Mouse (Mus musculus): ENCODE data around the gene Zfp961. TPM values are rescaled to one million over a fixed set of nuclear protein-coding genes. Genes with fewer than 3 reads are reported as not detected.
A peak's percentile ranks its signal among the peaks of the same experiment; 100 is the strongest.

The Zfp961 gene
- polyA plus RNA-seq, 2 experiments, result 8.4 to 9.2 TPM

- Histone ChIP-seq H3K9me3 (ENCODE audit: control insufficient read depth, low read length) (peaks cover 3% of the 10 kb centered on the region), H3K36me3 (replicated peaks; ENCODE audit: control insufficient read depth, insufficient read depth, low read depth) (peaks cover 30% of the 10 kb centered on the region), H3K4me3 (ENCODE audit: insufficient read depth in 1 of 2, low read depth in 2 of 2, low read length in 2 of 2) (no peak overlapping the region), H3K4me1 (replicated peaks; ENCODE audit: control insufficient read depth in 2 of 2, insufficient read depth in 2 of 2, low read length in 1 of 2) (no peaks in the 10 kb centered on the region), H3K4me2 (ENCODE audit: low read depth) (no peak overlapping the region), H3K27ac (no peak overlapping the region), H3K9ac (replicated peaks) (no peak overlapping the region), H3K27me3 (ENCODE audit: control insufficient read depth, insufficient read depth, low read length) (no peaks in the 10 kb centered on the region)
- TF ChIP-seq EP300 (IDR thresholded peaks at IDR 0.05; ENCODE audit: low read depth) (no peak), CTCF (IDR thresholded peaks at IDR 0.05; ENCODE audit: low read depth) (no peak)
- WGBS (ENCODE audit: insufficient replicate concordance), result 92% methylated on average over 5 of the region's 5 CpGs
- DNase-seq (ENCODE audit: low read depth in 3 of 3, low spot score in 3 of 3) (no peak), ATAC-seq (ENCODE audit: insufficient read depth) (no peak)
These were observed 16.4 kb downstream of the Zfp961 start for GRCm38 (mm10) chr8:71967261-71967660.

GRCm38 (mm10) chr8:71968100-71968499 lies 17.3 kb downstream of the Zfp961 start:
- no peaks in the 10 kb centered on the region for H3K27me3 ChIP-seq (ENCODE audit: control insufficient read depth, insufficient read depth, low read length)
- no peak overlapping the region for H3K9ac ChIP-seq (replicated peaks)
- peaks cover 30% of the 10 kb centered on the region for H3K36me3 ChIP-seq (replicated peaks; ENCODE audit: control insufficient read depth, insufficient read depth, low read depth)
- 85% methylated on average over 6 of the region's 6 CpGs for WGBS (ENCODE audit: insufficient replicate concordance)
- ATAC-seq (ENCODE audit: insufficient read depth), result no peak
- no peak overlapping the region for H3K27ac ChIP-seq
- peaks cover 3% of the 10 kb centered on the region for H3K9me3 ChIP-seq (ENCODE audit: control insufficient read depth, low read length)
- DNase-seq (ENCODE audit: low read depth in 3 of 3, low spot score in 3 of 3), result no peak
- TF ChIP-seq CTCF (IDR thresholded peaks at IDR 0.05; ENCODE audit: low read depth) (no peak), EP300 (IDR thresholded peaks at IDR 0.05; ENCODE audit: low read depth) (no peak)
- H3K4me2 ChIP-seq (ENCODE audit: low read depth), result no peak overlapping the region
- no peak overlapping the region for H3K4me3 ChIP-seq (ENCODE audit: insufficient read depth in 1 of 2, low read depth in 2 of 2, low read length in 2 of 2)
- no peaks in the 10 kb centered on the region for H3K4me1 ChIP-seq (replicated peaks; ENCODE audit: control insufficient read depth in 2 of 2, insufficient read depth in 2 of 2, low read length in 1 of 2)

GRCm38 (mm10) chr8:71968636-71969035 lies 17.8 kb downstream of the Zfp961 start:
- Histone ChIP-seq H3K4me3 (ENCODE audit: insufficient read depth in 1 of 2, low read depth in 2 of 2, low read length in 2 of 2) (no peak overlapping the region), H3K27ac (no peak overlapping the region), H3K9ac (replicated peaks) (no peak overlapping the region), H3K4me2 (ENCODE audit: low read depth) (no peak overlapping the region), H3K36me3 (replicated peaks; ENCODE audit: control insufficient read depth, insufficient read depth, low read depth) (peaks cover 30% of the 10 kb centered on the region), H3K4me1 (replicated peaks; ENCODE audit: control insufficient read depth in 2 of 2, insufficient read depth in 2 of 2, low read length in 1 of 2) (no peaks in the 10 kb centered on the region), H3K9me3 (ENCODE audit: control insufficient read depth, low read length) (peaks cover 3% of the 10 kb centered on the region), H3K27me3 (ENCODE audit: control insufficient read depth, insufficient read depth, low read length) (no peaks in the 10 kb centered on the region)
- DNase-seq (ENCODE audit: low read depth in 3 of 3, low spot score in 3 of 3) (no peak), ATAC-seq (ENCODE audit: insufficient read depth) (no peak)
- TF ChIP-seq CTCF (IDR thresholded peaks at IDR 0.05; ENCODE audit: low read depth), result no peak
- no peak for TF ChIP-seq EP300 (IDR thresholded peaks at IDR 0.05; ENCODE audit: low read depth)
- 87% methylated on average over 6 of the region's 6 CpGs for WGBS (ENCODE audit: insufficient replicate concordance)

GRCm38 (mm10) chr8:71971945-71972344 lies 21.1 kb downstream of the Zfp961 start:
- no peak overlapping the region for H3K4me2 ChIP-seq (ENCODE audit: low read depth)
- peaks cover 16% of the 10 kb centered on the region for H3K36me3 ChIP-seq (replicated peaks; ENCODE audit: control insufficient read depth, insufficient read depth, low read depth)
- no peak overlapping the region for H3K9ac ChIP-seq (replicated peaks)
- no peaks in the 10 kb centered on the region for H3K4me1 ChIP-seq (replicated peaks; ENCODE audit: control insufficient read depth in 2 of 2, insufficient read depth in 2 of 2, low read length in 1 of 2)
- H3K4me3 ChIP-seq (ENCODE audit: insufficient read depth in 1 of 2, low read depth in 2 of 2, low read length in 2 of 2), result no peak overlapping the region
- 70% methylated on average over 1 of the region's 1 CpGs for WGBS (ENCODE audit: insufficient replicate concordance)
- TF ChIP-seq EP300 (IDR thresholded peaks at IDR 0.05; ENCODE audit: low read depth) (no peak), CTCF (IDR thresholded peaks at IDR 0.05; ENCODE audit: low read depth) (peak; percentile 57)
- H3K27ac ChIP-seq, result no peak overlapping the region
- H3K9me3 ChIP-seq (ENCODE audit: control insufficient read depth, low read length), result no peaks in the 10 kb centered on the region
- ATAC-seq (ENCODE audit: insufficient read depth), result no peak
- no peaks in the 10 kb centered on the region for H3K27me3 ChIP-seq (ENCODE audit: control insufficient read depth, insufficient read depth, low read length)
- no peak for DNase-seq (ENCODE audit: low read depth in 3 of 3, low spot score in 3 of 3)

- ATAC-seq (ENCODE audit: insufficient read depth) (no peak), DNase-seq (ENCODE audit: low read depth in 3 of 3, low spot score in 3 of 3) (no peak)
- Histone ChIP-seq H3K27ac (no peak overlapping the region), H3K27me3 (ENCODE audit: control insufficient read depth, insufficient read depth, low read length) (no peaks in the 10 kb centered on the region), H3K36me3 (replicated peaks; ENCODE audit: control insufficient read depth, insufficient read depth, low read depth) (peaks cover under 1% of the 10 kb centered on the region), H3K9ac (replicated peaks) (no peak overlapping the region), H3K4me2 (ENCODE audit: low read depth) (no peak overlapping the region), H3K4me1 (replicated peaks; ENCODE audit: control insufficient read depth in 2 of 2, insufficient read depth in 2 of 2, low read length in 1 of 2) (no peaks in the 10 kb centered on the region), H3K9me3 (ENCODE audit: control insufficient read depth, low read length) (no peaks in the 10 kb centered on the region), H3K4me3 (ENCODE audit: insufficient read depth in 1 of 2, low read depth in 2 of 2, low read length in 2 of 2) (no peak overlapping the region)
- 55% methylated on average over 3 of the region's 3 CpGs for WGBS (ENCODE audit: insufficient replicate concordance)
- TF ChIP-seq CTCF (IDR thresholded peaks at IDR 0.05; ENCODE audit: low read depth) (no peak), EP300 (IDR thresholded peaks at IDR 0.05; ENCODE audit: low read depth) (no peak)
These were observed 23.4 kb downstream of the Zfp961 start for GRCm38 (mm10) chr8:71974211-71974610.

All from liver, embryonic 14.5 days (tissue).